Mouse (Mus musculus) thymus, adult 2 months (tissue): ENCODE measurements around the gene Gsap. TPM values are rescaled to one million over a fixed set of nuclear protein-coding genes. Genes with fewer than 3 reads are reported as not detected.

Source experiments
- DNase-seq: peaks from one replicate; pipeline ENCODE4 v3.0.0; 2021
- H3K27ac ChIP-seq: fragments of 200-500 bp; 2 replicates; pipeline ENCODE4 v1.5.1; 2012; ENCODE audit warnings: low read length, control low read depth; ENCODE audit not compliant: control insufficient read depth, insufficient read depth
- H3K27me3 ChIP-seq: fragments of 200-500 bp; 2 replicates; pipeline ENCODE4 v1.6.1; 2012; ENCODE audit warnings: mild to moderate bottlenecking, low read length, moderate library complexity, mixed read lengths; ENCODE audit not compliant: control insufficient read depth, insufficient read depth
- H3K36me3 ChIP-seq: fragments of 200-500 bp; 2 replicates; pipeline ENCODE4 v1.6.1; 2012; ENCODE audit warnings: mild to moderate bottlenecking, low read length, moderate library complexity; ENCODE audit not compliant: control insufficient read depth, insufficient read depth
- H3K4me1 ChIP-seq: fragments of 200-500 bp; replicated peaks from 2 replicates; pipeline ENCODE4 v1.6.1; 2012; ENCODE audit warnings: low read length; ENCODE audit not compliant: control insufficient read depth, insufficient read depth
- H3K4me3 ChIP-seq: fragments of 200-500 bp; 2 replicates; pipeline ENCODE4 v1.5.1; 2012; ENCODE audit warnings: mild to moderate bottlenecking, low read length, control low read depth, moderate library complexity; ENCODE audit not compliant: control insufficient read depth, insufficient read depth
- CTCF ChIP-seq: fragments of 200-500 bp; IDR thresholded peaks from 2 replicates; pipeline ENCODE4 v1.5.1; 2012; ENCODE audit warnings: mild to moderate bottlenecking, control low read depth, low read length, moderate library complexity, borderline replicate concordance; ENCODE audit not compliant: control insufficient read depth, poor library complexity, insufficient read depth; ENCODE audit errors: extremely low read depth
- POLR2A ChIP-seq: fragments of 200-500 bp; IDR thresholded peaks from 2 replicates; pipeline ENCODE4 v1.6.1; 2012; ENCODE audit warnings: mild to moderate bottlenecking, low read length, control low read depth, moderate library complexity; ENCODE audit not compliant: control insufficient read depth, poor library complexity, insufficient read depth; ENCODE audit errors: extremely low read depth
- WGBS: fragments of 180-500 bp; shearing (Covaris S2); methylation state at CpG from one replicate; pipeline ENCODE4 v1.1.7; 2018; 5-methylcytosine and 5-hydroxymethylcytosine counted together
- polyA plus RNA-seq: library from polyadenylated mRNA; depleted of rRNA; stranded (reverse); fragments of >200 nt; gene quantifications from 2 replicates; pipeline ENCODE4 v1.2.3, GENCODE M21; 2012; rRNA removed

The Gsap gene
- polyA plus RNA-seq, 1 experiment = 4.3 TPM

- TF ChIP-seq CTCF = no peak
- TF ChIP-seq POLR2A = no peak
- no peaks in the 10 kb centered on the region for H3K27me3 ChIP-seq
- WGBS = 89% methylated on average over 3 of the region's 3 CpGs
These were observed 172.6 kb downstream of the Gsap start for GRCm38 (mm10) chr5:21358648-21359047.

GRCm38 (mm10) chr5:21363343-21363742 is 177.3 kb downstream of the Gsap start:
- no peaks in the 10 kb centered on the region for H3K36me3 ChIP-seq
- H3K4me3 ChIP-seq = no peak overlapping the region
- H3K27ac ChIP-seq = no peak overlapping the region
- H3K4me1 ChIP-seq = no peaks in the 10 kb centered on the region; the same call in 1 of the 2 replicates
- 94% methylated on average over 3 of the region's 3 CpGs for WGBS
- TF ChIP-seq CTCF = no peak
- TF ChIP-seq POLR2A = no peak
- no peaks in the 10 kb centered on the region for H3K27me3 ChIP-seq
- no peak for DNase-seq

More at GRCm38 (mm10) chr5:21358648-21359047, 172.6 kb downstream of the Gsap start:
- Histone ChIP-seq H3K27ac (no peak overlapping the region), H3K4me3 (no peak overlapping the region), H3K36me3 (no peaks in the 10 kb centered on the region), H3K4me1 (peaks cover 7% of the 10 kb centered on the region)
- DNase-seq = no peak

Other genes starting within 250 kb of the Gsap start
- 15.0 and 17.6 TPM in 2 replicates for gene Rsbn1l, start 229.9 kb upstream of the Gsap start, polyA plus RNA-seq
- 26.9 and 31.5 TPM in 2 replicates for gene Ptpn12, start 130.3 kb upstream of the Gsap start, polyA plus RNA-seq
- 4.2 and 5.4 TPM in 2 replicates for gene Fgl2, start 186.4 kb downstream of the Gsap start, polyA plus RNA-seq
- gene Ccdc146, start 238.4 kb downstream of the Gsap start, polyA plus RNA-seq = 0.05 TPM in 1 of 2 replicates, not detected in the other
- gene Fam185a, start 238.7 kb downstream of the Gsap start, polyA plus RNA-seq = 1.7 and 1.8 TPM in 2 replicates